Mouse (Mus musculus) CD8-positive naive resting alpha-beta T cell, adult 2 months (primary cell): Measurements from ENCODE around the gene Txn2.
"Not testable (repeated sequence)": the region's sequence is repeated elsewhere in the genome, so short reads cannot be mapped to it uniquely, and the experiment has no call there.

Source experiments
- DNase-seq, 2 experiments: peaks; one replicate each; pipeline ENCODE4 v3.0.0; 2022; ENCODE audit warnings: low read depth in 2 of 2, low spot score in 2 of 2

Gene Txn2

DNA sequence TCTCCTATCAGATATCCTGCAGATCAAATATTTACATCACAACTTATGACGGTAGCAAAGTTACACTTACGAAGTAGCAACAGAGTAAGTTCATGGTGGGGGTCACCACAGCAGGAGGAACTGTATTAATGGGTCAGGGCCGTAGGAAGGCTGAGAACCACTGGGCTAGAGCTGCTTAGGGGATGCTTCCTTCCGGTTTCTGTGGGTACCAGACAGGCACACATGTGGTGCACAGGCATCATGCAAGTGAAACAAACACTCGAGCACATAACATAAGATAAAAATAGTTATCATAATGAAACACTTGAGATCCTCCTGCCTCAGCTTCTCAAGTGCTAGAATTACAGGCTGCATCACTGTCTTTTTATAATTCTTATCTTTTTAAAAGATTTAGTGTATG is 48.1 kb downstream of the Txn2 start:
- DNase-seq, result no peak

GRCm38 (mm10) chr15:77879756-77880155 is 49.0 kb downstream of the Txn2 start:
- DNase-seq, result no peak

GRCm38 (mm10) chr15:77877209-77877608 is 51.6 kb downstream of the Txn2 start:
- peak; percentile 53 to 66 for DNase-seq

DNA sequence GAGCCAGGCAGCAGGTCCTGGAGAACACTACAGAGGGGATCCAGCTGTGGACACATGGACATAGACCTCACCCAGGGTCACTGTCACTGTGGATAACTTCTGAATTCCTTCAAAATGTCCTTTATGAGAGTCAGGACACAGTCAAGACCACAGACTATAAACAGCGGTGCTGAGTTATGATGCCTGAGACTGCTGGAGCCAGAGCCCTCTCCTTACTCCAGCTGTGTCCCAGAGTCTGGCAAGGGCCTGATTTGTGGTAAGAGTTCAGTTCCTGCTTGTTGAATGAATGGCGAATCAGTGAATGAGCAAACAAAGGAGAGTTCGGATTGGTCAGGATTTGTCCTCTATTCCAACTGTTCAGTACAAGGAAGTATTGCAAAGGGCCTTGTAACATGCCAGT is 52.1 kb downstream of the Txn2 start:
- DNase-seq, result no peak

- DNase-seq, result no peak
These were observed 52.9 kb downstream of the Txn2 start for GRCm38 (mm10) chr15:77875953-77876352.

GRCm38 (mm10) chr15:77874807-77875206 is 54.0 kb downstream of the Txn2 start:
- no peak for DNase-seq

DNA sequence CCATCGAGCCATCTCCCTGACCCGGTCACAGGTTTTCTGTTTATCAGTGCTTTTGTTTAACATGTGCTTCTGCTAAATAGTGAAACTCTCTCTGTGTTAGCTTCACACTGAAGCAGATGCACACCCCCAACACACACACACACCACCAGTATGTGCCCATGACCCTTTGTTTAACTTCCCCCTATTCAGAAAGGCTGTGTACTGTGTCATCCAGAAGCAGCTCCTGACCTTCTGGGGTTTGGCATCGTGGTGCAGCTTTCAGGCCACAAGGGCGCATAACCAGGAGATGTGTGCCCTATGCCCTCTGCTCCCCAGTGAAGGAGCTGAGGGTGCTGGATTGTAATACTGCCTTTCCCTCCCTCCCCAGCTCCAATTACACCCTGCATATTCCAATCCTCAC is 54.5 kb downstream of the Txn2 start:
- no peak for DNase-seq

DNA sequence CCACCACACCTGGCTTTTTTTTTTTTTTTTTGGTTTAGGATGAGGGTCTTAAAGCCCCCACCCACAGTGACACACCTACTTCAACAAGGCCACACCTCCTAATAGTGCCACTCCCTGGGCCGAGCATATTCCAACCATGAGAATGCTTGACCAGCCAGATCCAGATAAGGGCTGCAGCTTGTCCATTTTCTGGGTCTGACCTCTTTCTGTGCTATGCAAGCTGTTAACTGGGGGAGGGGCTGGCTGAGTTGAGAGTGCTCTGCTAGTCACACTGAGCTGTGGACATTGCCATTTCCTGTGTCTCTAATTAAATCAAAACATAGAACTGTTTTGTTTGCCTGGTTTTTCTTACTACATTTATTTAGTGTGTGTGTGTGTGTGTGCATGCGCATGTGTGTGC is 55.2 kb downstream of the Txn2 start:
- DNase-seq, result no peak

DNA sequence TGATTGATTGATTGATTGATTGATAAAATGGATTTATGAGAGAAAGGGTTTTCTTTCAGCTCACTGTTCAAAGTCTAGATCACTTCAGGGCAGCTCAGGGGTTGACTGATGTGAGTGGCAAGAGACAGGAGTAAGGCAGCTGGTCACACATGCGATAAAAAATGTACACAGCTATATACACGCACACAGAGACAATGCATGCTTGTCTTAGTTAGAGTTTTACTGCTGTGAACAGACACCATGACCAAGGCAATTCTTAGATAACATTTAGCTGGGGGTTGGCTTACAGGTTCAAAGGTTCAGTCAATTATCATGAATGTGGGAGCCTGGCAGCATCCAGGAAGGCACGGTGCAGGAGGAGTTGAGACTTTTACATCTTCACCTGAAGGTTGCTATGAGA is 55.8 kb downstream of the Txn2 start:
- no peak for DNase-seq

- DNase-seq, result no peak
These were observed 60.5 kb downstream of the Txn2 start for GRCm38 (mm10) chr15:77868340-77868739.

GRCm38 (mm10) chr15:77867231-77867968 is 61.4 kb downstream of the Txn2 start:
- not testable (repeated sequence) for DNase-seq

- no peak for DNase-seq
These were observed 62.1 kb downstream of the Txn2 start for GRCm38 (mm10) chr15:77866583-77867220.
